Mouse (Mus musculus): ENCODE data around the gene Rpf1. TPM values are rescaled to one million over a fixed set of nuclear protein-coding genes. Genes with fewer than 3 reads are reported as not detected.

Gene Rpf1
- total and polyA plus RNA-seq, 2 experiments from 2014 or later = 22.0 to 26.2 TPM

GRCm38 (mm10) chr3:146473741-146474140 lies 47.5 kb downstream of the Rpf1 start:
- Histone ChIP-seq H3K27me3 (ENCODE audit: insufficient read depth, low read length) (no peaks in the 10 kb centered on the region), H3K4me2 (ENCODE audit: low read depth, low read length, poor library complexity, severe bottlenecking) (no peak overlapping the region), H3K36me3 (ENCODE audit: insufficient read depth, low read length) (no peaks in the 10 kb centered on the region), H3K4me1 (ENCODE audit: insufficient read depth, low read length) (no peaks in the 10 kb centered on the region), H3K27ac (ENCODE audit: low read depth, low read length) (no peak overlapping the region), H3K9ac (replicated peaks; ENCODE audit: low read length, poor library complexity, severe bottlenecking) (no peak overlapping the region), H3K4me3 (ENCODE audit: low read depth, low read length) (no peak overlapping the region), H3K9me3 (ENCODE audit: low read length) (no peaks in the 10 kb centered on the region)
- ATAC-seq (ENCODE audit: low FRiP score) (no peak), DNase-seq (ENCODE audit: low spot score) (no peak)
- no peak for TF ChIP-seq CTCF (IDR thresholded peaks at IDR 0.05)

GRCm38 (mm10) chr3:146472657-146473056 lies 48.6 kb downstream of the Rpf1 start:
- H3K36me3 ChIP-seq (ENCODE audit: insufficient read depth, low read length) = no peaks in the 10 kb centered on the region
- H3K4me1 ChIP-seq (ENCODE audit: insufficient read depth, low read length) = no peaks in the 10 kb centered on the region
- no peaks in the 10 kb centered on the region for H3K27me3 ChIP-seq (ENCODE audit: insufficient read depth, low read length)
- no peak overlapping the region for H3K4me3 ChIP-seq (ENCODE audit: low read depth, low read length)
- no peak overlapping the region for H3K9ac ChIP-seq (replicated peaks; ENCODE audit: low read length, poor library complexity, severe bottlenecking)
- DNase-seq (ENCODE audit: low spot score) (no peak), ATAC-seq (ENCODE audit: low FRiP score) (no peak)
- no peak overlapping the region for H3K27ac ChIP-seq (ENCODE audit: low read depth, low read length)
- H3K4me2 ChIP-seq (ENCODE audit: low read depth, low read length, poor library complexity, severe bottlenecking) = no peak overlapping the region
- WGBS = 74% methylated on average over 4 of the region's 4 CpGs
- no peaks in the 10 kb centered on the region for H3K9me3 ChIP-seq (ENCODE audit: low read length)
- no peak for TF ChIP-seq CTCF (IDR thresholded peaks at IDR 0.05)

- Histone ChIP-seq H3K4me2 (ENCODE audit: low read depth, low read length, poor library complexity, severe bottlenecking) (no peak overlapping the region), H3K9me3 (ENCODE audit: low read length) (no peaks in the 10 kb centered on the region), H3K27ac (ENCODE audit: low read depth, low read length) (no peak overlapping the region), H3K9ac (replicated peaks; ENCODE audit: low read length, poor library complexity, severe bottlenecking) (no peak overlapping the region), H3K36me3 (ENCODE audit: insufficient read depth, low read length) (no peaks in the 10 kb centered on the region), H3K4me1 (ENCODE audit: insufficient read depth, low read length) (no peaks in the 10 kb centered on the region), H3K27me3 (ENCODE audit: insufficient read depth, low read length) (no peaks in the 10 kb centered on the region), H3K4me3 (ENCODE audit: low read depth, low read length) (no peak overlapping the region)
- WGBS = 82% methylated on average over 2 of the region's 2 CpGs
- no peak for DNase-seq (ENCODE audit: low spot score)
- ATAC-seq (ENCODE audit: low FRiP score) = no peak
- TF ChIP-seq CTCF (IDR thresholded peaks at IDR 0.05) = no peak
These were observed 52.0 kb downstream of the Rpf1 start for GRCm38 (mm10) chr3:146469226-146469625.

GRCm38 (mm10) chr3:146462939-146463338 lies 58.3 kb downstream of the Rpf1 start:
- H3K36me3 ChIP-seq (ENCODE audit: insufficient read depth, low read length) = no peaks in the 10 kb centered on the region
- H3K4me1 ChIP-seq (ENCODE audit: insufficient read depth, low read length) = no peaks in the 10 kb centered on the region
- ATAC-seq (ENCODE audit: low FRiP score) = no peak
- TF ChIP-seq CTCF (IDR thresholded peaks at IDR 0.05) = peak; percentile 19; the same call in 1 of the 2 replicates
- H3K4me3 ChIP-seq (ENCODE audit: low read depth, low read length) = no peak overlapping the region
- no peaks in the 10 kb centered on the region for H3K9me3 ChIP-seq (ENCODE audit: low read length)
- no peak overlapping the region for H3K9ac ChIP-seq (replicated peaks; ENCODE audit: low read length, poor library complexity, severe bottlenecking)
- DNase-seq (ENCODE audit: low spot score) = no peak
- no peak overlapping the region for H3K4me2 ChIP-seq (ENCODE audit: low read depth, low read length, poor library complexity, severe bottlenecking)
- no peak overlapping the region for H3K27ac ChIP-seq (ENCODE audit: low read depth, low read length)
- H3K27me3 ChIP-seq (ENCODE audit: insufficient read depth, low read length) = no peaks in the 10 kb centered on the region
- 66% methylated on average over 2 of the region's 2 CpGs for WGBS

Other genes with a start within 250 kb of the Rpf1 start
- 26.3 and 32.7 TPM in 2 replicates for gene Ssx2ip, start 116.8 kb downstream of the Rpf1 start, total RNA-seq (2014; rRNA removed)
- gene Ssx2ip, start 116.8 kb downstream of the Rpf1 start, polyA plus RNA-seq (2015; fragmentation: Nextera tagmentation; extraction: Ambion mirVana) = 19.4 and 19.8 TPM in 2 replicates
- 6.3 and 6.7 TPM in 2 replicates for gene Ctbs, start 71.6 kb downstream of the Rpf1 start, total RNA-seq (2014; rRNA removed)
- 4.3 and 4.7 TPM in 2 replicates for gene Ctbs, start 71.6 kb downstream of the Rpf1 start, polyA plus RNA-seq (2015; fragmentation: Nextera tagmentation; extraction: Ambion mirVana)
- gene Spata1, start 21.7 kb downstream of the Rpf1 start, total RNA-seq (2014; rRNA removed) = 0.71 and 2.4 TPM in 2 replicates
- gene Spata1, start 21.7 kb downstream of the Rpf1 start, polyA plus RNA-seq (2015; fragmentation: Nextera tagmentation; extraction: Ambion mirVana) = 3.0 and 3.1 TPM in 2 replicates
- 67.5 and 85.1 TPM in 2 replicates for gene Gng5, start 21.6 kb downstream of the Rpf1 start, total RNA-seq (2014; rRNA removed)
- 244 and 247 TPM in 2 replicates for gene Gng5, start 21.6 kb downstream of the Rpf1 start, polyA plus RNA-seq (2015; fragmentation: Nextera tagmentation; extraction: Ambion mirVana)
- not detected in 2 replicates for gene Uox, start 49.0 kb upstream of the Rpf1 start, total RNA-seq (2014; rRNA removed)
- 0.30 and 0.39 TPM in 2 replicates for gene Uox, start 49.0 kb upstream of the Rpf1 start, polyA plus RNA-seq (2015; fragmentation: Nextera tagmentation; extraction: Ambion mirVana)
- gene Dnase2b, start 94.2 kb upstream of the Rpf1 start, total RNA-seq (2014; rRNA removed) = not detected in 2 replicates
- gene Dnase2b, start 94.2 kb upstream of the Rpf1 start, polyA plus RNA-seq (2015; fragmentation: Nextera tagmentation; extraction: Ambion mirVana) = not detected in 2 replicates
- gene 4930503B20Rik, start 129.9 kb upstream of the Rpf1 start, total RNA-seq (2014; rRNA removed) = not detected in 2 replicates
- not detected in 2 replicates for gene 4930503B20Rik, start 129.9 kb upstream of the Rpf1 start, polyA plus RNA-seq (2015; fragmentation: Nextera tagmentation; extraction: Ambion mirVana)
- 0.16 and 0.99 TPM in 2 replicates for gene Samd13, start 164.2 kb upstream of the Rpf1 start, total RNA-seq (2014; rRNA removed)
- 0.23 and 0.31 TPM in 2 replicates for gene Samd13, start 164.2 kb upstream of the Rpf1 start, polyA plus RNA-seq (2015; fragmentation: Nextera tagmentation; extraction: Ambion mirVana)